Mouse (Mus musculus) G1E (cell line): ENCODE measurements around the gene Iffo2.
A peak's percentile ranks its signal among the peaks of the same experiment; 100 is the strongest.

ENCODE experiments used
- CTCF ChIP-seq: IDR thresholded peaks from 2 replicates; pipeline ENCODE4 v1.5.1; 2012; ENCODE audit warnings: low read depth, low read length, inconsistent platforms, mixed read lengths
- GATA1 ChIP-seq: IDR thresholded peaks from 2 replicates; pipeline ENCODE4 v1.6.1; 2012; ENCODE audit warnings: borderline replicate concordance, low read length, inconsistent platforms, mixed read lengths
- TAL1 ChIP-seq: conservative IDR thresholded peaks from 2 replicates; pipeline ENCODE4 v1.6.1; 2012; ENCODE audit warnings: low read depth, low read length, inconsistent platforms, mixed read lengths

- TF ChIP-seq CTCF (no peak), TAL1 (peak; percentile 63), GATA1 (no peak)
Measured at GRCm38 (mm10) chr4:139640333-139640732, 110.0 kb downstream of the Iffo2 start.
